Mouse (Mus musculus): Measurements from ENCODE around the gene Dapk2.

DNA sequence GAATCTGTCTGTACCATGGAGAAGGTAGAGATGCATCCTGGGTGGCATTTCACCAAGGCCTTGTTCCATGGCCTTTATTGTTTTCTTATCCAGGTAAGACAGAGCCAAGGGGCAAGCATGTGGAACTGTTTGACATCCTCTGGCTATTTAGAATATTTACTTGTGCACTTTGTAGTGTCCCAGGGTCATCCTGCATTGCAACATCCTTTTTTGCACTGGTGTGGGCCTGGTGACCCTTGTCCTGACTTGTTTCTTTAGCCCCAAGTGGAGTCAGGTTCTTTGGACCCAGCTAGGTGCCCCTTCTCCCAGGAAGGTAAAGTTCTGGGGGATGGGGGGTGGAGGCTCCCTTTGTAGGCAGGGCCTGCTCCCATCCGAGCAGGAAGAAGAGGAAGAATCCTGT is 20.0 kb downstream of the Dapk2 start:
- no peak for TF ChIP-seq CTCF (IDR thresholded peaks at IDR 0.05)
- no peak for TF ChIP-seq POLR2A (IDR thresholded peaks at IDR 0.05; ENCODE audit: insufficient read depth, low read depth, low read length)
